Mouse (Mus musculus): Measurements from ENCODE around the gene Proser3. TPM values are rescaled to one million over a fixed set of nuclear protein-coding genes. Genes with fewer than 3 reads are reported as not detected.

Gene Proser3
- polyA plus RNA-seq, 1 experiment from 2014 or later = 8.0 TPM

GRCm38 (mm10) chr7:30557901-30558514 lies 5.9 kb upstream of the Proser3 start:
- no peak for ATAC-seq (replicated peaks; ENCODE audit: insufficient number of reproducible peaks, insufficient read depth, low FRiP score, low read depth)
- H3K9me3 ChIP-seq (replicated peaks) = no peaks in the 10 kb centered on the region
- peaks cover 42% of the 10 kb centered on the region for H3K4me1 ChIP-seq (replicated peaks)
- H3K4me3 ChIP-seq = peak overlapping the region; percentile 76
- H3K27me3 ChIP-seq = no peaks in the 10 kb centered on the region
- H3K36me3 ChIP-seq = peaks cover 28% of the 10 kb centered on the region
- 85% methylated on average over 13 of the region's 13 CpGs for WGBS
- peak overlapping the region; percentile 93 for H3K4me2 ChIP-seq
- H3K9ac ChIP-seq = 0 out of 2 replicates have a peak overlapping the region, but pooled peaks have one; percentile 71
- no peak overlapping the region for H3K27ac ChIP-seq

GRCm38 (mm10) chr7:30556894-30557536 lies 4.9 kb upstream of the Proser3 start:
- 94% methylated on average over 18 of the region's 18 CpGs for WGBS
- ATAC-seq (replicated peaks; ENCODE audit: insufficient number of reproducible peaks, insufficient read depth, low FRiP score, low read depth) = no peak
- Histone ChIP-seq H3K4me3 (no peak overlapping the region), H3K27ac (no peak overlapping the region), H3K9me3 (replicated peaks) (no peaks in the 10 kb centered on the region), H3K36me3 (peaks cover 28% of the 10 kb centered on the region), H3K27me3 (no peaks in the 10 kb centered on the region), H3K4me1 (replicated peaks) (peaks cover 44% of the 10 kb centered on the region), H3K4me2 (no peak overlapping the region), H3K9ac (no peak overlapping the region)

- H3K4me1 ChIP-seq (replicated peaks) = peaks cover 32% of the 10 kb centered on the region
- peak overlapping the region; percentile 80 for H3K4me3 ChIP-seq
- H3K9ac ChIP-seq = peak overlapping the region; percentile 78
- ATAC-seq (replicated peaks; ENCODE audit: insufficient number of reproducible peaks, insufficient read depth, low FRiP score, low read depth) = no peak
- H3K27ac ChIP-seq = peak overlapping the region; percentile 99
- 81% methylated on average over 22 of the region's 22 CpGs for WGBS
- peak overlapping the region; percentile 93 for H3K4me2 ChIP-seq
- H3K27me3 ChIP-seq = no peaks in the 10 kb centered on the region
- peaks cover 29% of the 10 kb centered on the region for H3K36me3 ChIP-seq
- H3K9me3 ChIP-seq (replicated peaks) = no peaks in the 10 kb centered on the region
Measured at GRCm38 (mm10) chr7:30553810-30554584, 1.9 kb upstream of the Proser3 start.

GRCm38 (mm10) chr7:30553021-30553589 lies 1.0 kb upstream of the Proser3 start:
- H3K27ac ChIP-seq = peak overlapping the region; percentile 99
- 2% methylated on average over 23 of the region's 23 CpGs for WGBS
- peak; percentile 32; the same call in 1 of the 2 replicates for ATAC-seq (replicated peaks; ENCODE audit: insufficient number of reproducible peaks, insufficient read depth, low FRiP score, low read depth)
- no peaks in the 10 kb centered on the region for H3K9me3 ChIP-seq (replicated peaks)
- H3K4me1 ChIP-seq (replicated peaks) = peaks cover 23% of the 10 kb centered on the region
- H3K36me3 ChIP-seq = peaks cover 37% of the 10 kb centered on the region
- H3K4me2 ChIP-seq = peak overlapping the region; percentile 93
- peak overlapping the region; percentile 80 for H3K4me3 ChIP-seq
- peak overlapping the region; percentile 78 for H3K9ac ChIP-seq
- H3K27me3 ChIP-seq = no peaks in the 10 kb centered on the region

- no peaks in the 10 kb centered on the region for H3K9me3 ChIP-seq (replicated peaks)
- H3K36me3 ChIP-seq = peaks cover 43% of the 10 kb centered on the region
- ATAC-seq (replicated peaks; ENCODE audit: insufficient number of reproducible peaks, insufficient read depth, low FRiP score, low read depth) = peak; percentile 47
- peaks cover 18% of the 10 kb centered on the region for H3K4me1 ChIP-seq (replicated peaks)
- peak overlapping the region; percentile 78 for H3K9ac ChIP-seq
- 4% methylated on average over 10 of the region's 10 CpGs for WGBS
- H3K27ac ChIP-seq = peak overlapping the region; percentile 99
- peak overlapping the region; percentile 80 for H3K4me3 ChIP-seq
- no peaks in the 10 kb centered on the region for H3K27me3 ChIP-seq
- H3K4me2 ChIP-seq = peak overlapping the region; percentile 93
Measured at GRCm38 (mm10) chr7:30551445-30552101, 526 bp downstream of the Proser3 start.

GRCm38 (mm10) chr7:30550603-30551002 lies 1.5 kb downstream of the Proser3 start:
- Histone ChIP-seq H3K4me1 (replicated peaks) (peaks cover 18% of the 10 kb centered on the region), H3K9ac (no peak overlapping the region), H3K4me3 (no peak overlapping the region), H3K9me3 (replicated peaks) (no peaks in the 10 kb centered on the region), H3K4me2 (no peak overlapping the region), H3K27me3 (no peaks in the 10 kb centered on the region), H3K27ac (no peak overlapping the region), H3K36me3 (peaks cover 44% of the 10 kb centered on the region)
- WGBS = 97% methylated on average over 1 of the region's 1 CpGs
- ATAC-seq (replicated peaks; ENCODE audit: insufficient number of reproducible peaks, insufficient read depth, low FRiP score, low read depth) = no peak

GRCm38 (mm10) chr7:30549880-30550279 lies 2.2 kb downstream of the Proser3 start:
- peaks cover 18% of the 10 kb centered on the region for H3K4me1 ChIP-seq (replicated peaks)
- no peaks in the 10 kb centered on the region for H3K9me3 ChIP-seq (replicated peaks)
- H3K4me3 ChIP-seq = no peak overlapping the region
- H3K36me3 ChIP-seq = peaks cover 41% of the 10 kb centered on the region
- no peaks in the 10 kb centered on the region for H3K27me3 ChIP-seq
- H3K4me2 ChIP-seq = no peak overlapping the region
- H3K27ac ChIP-seq = no peak overlapping the region
- H3K9ac ChIP-seq = no peak overlapping the region
- 85% methylated on average over 2 of the region's 2 CpGs for WGBS
- ATAC-seq (replicated peaks; ENCODE audit: insufficient number of reproducible peaks, insufficient read depth, low FRiP score, low read depth) = no peak

GRCm38 (mm10) chr7:30544327-30544726 lies 7.8 kb downstream of the Proser3 start:
- no peak overlapping the region for H3K4me2 ChIP-seq
- ATAC-seq (replicated peaks; ENCODE audit: insufficient number of reproducible peaks, insufficient read depth, low FRiP score, low read depth) = no peak
- no peaks in the 10 kb centered on the region for H3K9me3 ChIP-seq (replicated peaks)
- no peak overlapping the region for H3K27ac ChIP-seq
- H3K9ac ChIP-seq = no peak overlapping the region
- no peaks in the 10 kb centered on the region for H3K4me1 ChIP-seq (replicated peaks)
- H3K27me3 ChIP-seq = no peaks in the 10 kb centered on the region
- WGBS = 89% methylated on average over 2 of the region's 2 CpGs
- no peak overlapping the region for H3K4me3 ChIP-seq
- peaks cover 46% of the 10 kb centered on the region for H3K36me3 ChIP-seq

GRCm38 (mm10) chr7:30540572-30540971 lies 11.5 kb downstream of the Proser3 start:
- 84% methylated on average over 7 of the region's 7 CpGs for WGBS
- Histone ChIP-seq H3K36me3 (peaks cover 15% of the 10 kb centered on the region; the same call in 1 of the 2 replicates), H3K4me2 (no peak overlapping the region), H3K4me1 (replicated peaks) (peaks cover 3% of the 10 kb centered on the region), H3K27me3 (no peaks in the 10 kb centered on the region), H3K27ac (no peak overlapping the region), H3K4me3 (no peak overlapping the region), H3K9me3 (replicated peaks) (no peaks in the 10 kb centered on the region), H3K9ac (no peak overlapping the region)
- ATAC-seq (replicated peaks; ENCODE audit: insufficient number of reproducible peaks, insufficient read depth, low FRiP score, low read depth) = no peak

- peak; percentile 95 for ATAC-seq (replicated peaks; ENCODE audit: insufficient number of reproducible peaks, insufficient read depth, low FRiP score, low read depth)
- H3K9ac ChIP-seq = peak within 1 kb of the TSS; percentile 69
- 0 out of 2 replicates have a peak, but pooled peaks cover 5% of the 10 kb centered on the region for H3K27me3 ChIP-seq
- WGBS = under 1% methylated on average over 63 of the region's 84 CpGs
- H3K4me1 ChIP-seq (replicated peaks) = peaks cover 34% of the 10 kb centered on the region
- no peaks in the 10 kb centered on the region for H3K9me3 ChIP-seq (replicated peaks)
- peak within 1 kb of the TSS; percentile 89 for H3K4me2 ChIP-seq
- H3K27ac ChIP-seq = peak within 1 kb of the TSS; percentile 62
- H3K36me3 ChIP-seq = peaks cover 21% of the 10 kb centered on the region
- peak within 1 kb of the TSS; percentile 85 for H3K4me3 ChIP-seq
Measured at GRCm38 (mm10) chr7:30534633-30535577, 17.2 kb downstream of the Proser3 start, which contains the start of gene Arhgap33. Arhgap33 (minus strand) TSS chr7:30535060.

All from heart, embryonic 15.5 days (tissue).